Comparison of ENCODE assay signal across 11 mouse cellular contexts in genomic region chr11:114284820-114285666, GRCm38 (mm10).
DNase-seq lines count a peak whose midpoint lies in the region; ATAC-seq lines count a peak whose summit lies in the region.
"Had no signal": no experiment of that assay in that cellular context is flagged by ENCODE, and none has a peak within 500 bp of the region (broad histone marks: within the 10 kb centered on the region; RNA-seq: fewer than 3 reads in every experiment).

No protein-coding gene starts in this region.

- H3K9me3 ChIP-seq in embryonic facial prominence, embryonic 14.5 days (ENCODE audit: control insufficient read depth, low read length), result no peaks in the 10 kb centered on the region
- H3K9me3 ChIP-seq in embryonic facial prominence, embryonic 10.5 days, result no peaks in the 10 kb centered on the region
- no peaks in the 10 kb centered on the region for H3K9me3 ChIP-seq in neural tube, embryonic 15.5 days (replicated peaks)
- H3K9me3 ChIP-seq: lung, embryonic 15.5 days had no signal

- no peaks in the 10 kb centered on the region for H3K27me3 ChIP-seq in embryonic facial prominence, embryonic 14.5 days (replicated peaks; ENCODE audit: control insufficient read depth, insufficient read depth, low read length)
- no peaks in the 10 kb centered on the region; the same call in none of the 2 replicates for H3K27me3 ChIP-seq in embryonic facial prominence, embryonic 10.5 days (replicated peaks; ENCODE audit: low read depth, poor library complexity, severe bottlenecking)
- no peaks in the 10 kb centered on the region; the same call in 1 of the 2 replicates for H3K27me3 ChIP-seq in neural tube, embryonic 15.5 days (replicated peaks)

- ATAC-seq in embryonic facial prominence, embryonic 14.5 days (ENCODE audit: low read depth), result 0 out of 2 replicates have a peak, but pooled peaks have one; percentile 30
- peak; percentile 53; the same call in 1 of the 2 replicates for ATAC-seq in neural tube, embryonic 15.5 days (ENCODE audit: low FRiP score)

- no peak overlapping the region for H3K9ac ChIP-seq in embryonic facial prominence, embryonic 14.5 days (ENCODE audit: low read depth, low read length)
- no peak overlapping the region for H3K9ac ChIP-seq in neural tube, embryonic 15.5 days (replicated peaks)
- H3K9ac ChIP-seq: lung, embryonic 15.5 days had no signal

- H3K36me3 ChIP-seq in embryonic facial prominence, embryonic 14.5 days (ENCODE audit: control insufficient read depth, insufficient read depth, low read length), result no peaks in the 10 kb centered on the region
- no peaks in the 10 kb centered on the region for H3K36me3 ChIP-seq in embryonic facial prominence, embryonic 10.5 days (replicated peaks)
- no peaks in the 10 kb centered on the region for H3K36me3 ChIP-seq in neural tube, embryonic 15.5 days
- H3K36me3 ChIP-seq: lung, embryonic 15.5 days had no signal

- no peak overlapping the region for H3K4me3 ChIP-seq in embryonic facial prominence, embryonic 14.5 days (ENCODE audit: low read depth, low read length)
- no peak overlapping the region for H3K4me3 ChIP-seq in embryonic facial prominence, embryonic 10.5 days
- H3K4me3 ChIP-seq in neural tube, embryonic 15.5 days (replicated peaks), result no peak overlapping the region
- H3K4me3 ChIP-seq: lung, embryonic 15.5 days had no signal

- no peak for DNase-seq in embryonic facial prominence, embryonic 14.5 days (ENCODE audit: low spot score)
- no peak for DNase-seq in embryonic facial prominence, embryonic 10.5 days (ENCODE audit: low spot score)
- DNase-seq in frontal cortex, adult 2 months (ENCODE audit: extremely low spot score in 1 of 2, low spot score in 1 of 2), result peak; percentile 49 to 55
- peak; percentile 76 for DNase-seq in layer of hippocampus, adult 9-11 months
- no peak for DNase-seq in adipocyte (ENCODE audit: low spot score)
- no peak for DNase-seq in urinary bladder, adult 2 months (ENCODE audit: low spot score)
- DNase-seq in yolk sac, embryonic 10.5 days (ENCODE audit: low spot score), result no peak
- DNase-seq: heart, postnatal 10 days; kidney, postnatal 10 days had no signal

- no peak overlapping the region for H3K4me2 ChIP-seq in embryonic facial prominence, embryonic 14.5 days (ENCODE audit: low read depth, low read length)
- no peak overlapping the region for H3K4me2 ChIP-seq in neural tube, embryonic 15.5 days
- H3K4me2 ChIP-seq: lung, embryonic 15.5 days had no signal

- H3K27ac ChIP-seq in embryonic facial prominence, embryonic 14.5 days (replicated peaks; ENCODE audit: low read depth, low read length), result no peak overlapping the region
- no peak overlapping the region for H3K27ac ChIP-seq in embryonic facial prominence, embryonic 10.5 days (replicated peaks)
- 0 out of 2 replicates have a peak overlapping the region, but pooled peaks have one; percentile 9 for H3K27ac ChIP-seq in neural tube, embryonic 15.5 days (replicated peaks)
- H3K27ac ChIP-seq: lung, embryonic 15.5 days had no signal

- 82% methylated on average over 19 of the region's 20 CpGs for WGBS in embryonic facial prominence, embryonic 14.5 days
- 84% methylated on average over 20 of the region's 20 CpGs for WGBS in embryonic facial prominence, embryonic 10.5 days
- 71% methylated on average over 20 of the region's 20 CpGs for WGBS in neural tube, embryonic 15.5 days

- no peaks in the 10 kb centered on the region for H3K4me1 ChIP-seq in embryonic facial prominence, embryonic 14.5 days (ENCODE audit: control insufficient read depth, insufficient read depth, low read length)
- peaks cover 21% of the 10 kb centered on the region for H3K4me1 ChIP-seq in embryonic facial prominence, embryonic 10.5 days
- peaks cover 17% of the 10 kb centered on the region for H3K4me1 ChIP-seq in neural tube, embryonic 15.5 days

Comparison
In these comparisons a context has a peak if more than half of its experiments do, and no peak if none do; other contexts are left out.
1. DNase-seq: peak in frontal cortex, adult 2 months (2 of 2) and layer of hippocampus, adult 9-11 months (single experiment); none in embryonic facial prominence, embryonic 14.5 days (single experiment), embryonic facial prominence, embryonic 10.5 days (single experiment), adipocyte (single experiment), urinary bladder, adult 2 months (single experiment) and yolk sac, embryonic 10.5 days (single experiment).